Mouse (Mus musculus) testis, adult 2 months (tissue): ENCODE data around the gene Izumo1.

Experiments
- CTCF ChIP-seq: fragments of 200-500 bp; IDR thresholded peaks from 2 replicates; pipeline ENCODE4 v1.5.1; 2012; ENCODE audit warnings: low read depth, mild to moderate bottlenecking, inconsistent platforms, low read length, moderate library complexity; ENCODE audit not compliant: control insufficient read depth, insufficient read depth, insufficient replicate concordance
- POLR2A ChIP-seq: fragments of 200-500 bp; IDR thresholded peaks from 2 replicates; pipeline ENCODE4 v1.6.1; 2012; ENCODE audit warnings: low read depth, mild to moderate bottlenecking, inconsistent platforms, low read length, moderate library complexity; ENCODE audit not compliant: control insufficient read depth

- TF ChIP-seq CTCF (no peak), POLR2A (no peak)
Measured at GRCm38 (mm10) chr7:45590874-45591273, 30.7 kb upstream of the Izumo1 start.
